Mouse (Mus musculus) spleen, adult 2 months (tissue): Measurements from ENCODE around the gene Trpm7.

ENCODE experiments used
- CTCF ChIP-seq: fragments of 200-500 bp; IDR thresholded peaks from 2 replicates; pipeline ENCODE4 v1.5.1; 2011; ENCODE audit warnings: mild to moderate bottlenecking, inconsistent platforms; ENCODE audit not compliant: insufficient read depth, insufficient read length, insufficient replicate concordance; ENCODE audit errors: extremely low read depth
- POLR2A ChIP-seq: fragments of 200-500 bp; IDR thresholded peaks from 2 replicates; pipeline ENCODE4 v1.6.1; 2011; ENCODE audit warnings: low read depth, low read length, inconsistent platforms

DNA sequence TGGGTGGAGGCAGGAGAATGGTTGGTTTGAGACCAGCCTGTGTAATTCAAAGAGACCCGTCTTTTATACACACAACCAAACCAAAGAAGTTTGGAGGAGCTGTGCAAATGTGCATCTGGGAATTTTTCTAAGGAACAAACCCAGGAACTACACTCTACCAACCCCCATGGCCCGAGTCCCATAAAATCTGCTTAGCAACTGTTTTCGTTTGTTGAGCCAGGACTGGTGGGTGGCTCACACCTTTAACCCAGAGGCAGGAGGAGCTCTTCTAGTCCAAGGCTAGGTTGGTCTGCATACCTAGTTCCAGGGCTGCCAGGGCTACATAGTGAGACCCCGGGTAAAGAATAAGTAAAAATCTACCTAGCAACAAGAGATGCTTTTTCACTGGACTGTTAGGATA, 100.1 kb downstream of the Trpm7 start:
- TF ChIP-seq CTCF (no peak), POLR2A (no peak)
